Mouse (Mus musculus) heart, embryonic 14.5 days (tissue): ENCODE measurements around the gene Ttc27. TPM values are rescaled to one million over a fixed set of nuclear protein-coding genes. Genes with fewer than 3 reads are reported as not detected.

Experiments
- ATAC-seq: fragments of 200-750 bp; cut with Nextera tagmentation; 2 replicates; pipeline ENCODE4 v1.8.0; 2017; ENCODE audit warnings: low read depth, moderate TSS enrichment; ENCODE audit not compliant: insufficient number of reproducible peaks, insufficient read depth, low FRiP score
- H3K27ac ChIP-seq, 2 experiments: fragments of 200-500 bp in 1 of 2; fragments of 300-500 bp in 1 of 2; sonication (generic) in 1 of 2; replicated peaks in 1 of 2; 2 replicates each; pipeline ENCODE4 v1.5.1; 2012 to 2014; ENCODE audit warnings: low read depth in 2 of 2, low read length in 2 of 2, control low read depth in 1 of 2, mild to moderate bottlenecking in 1 of 2, mixed read lengths in 1 of 2; ENCODE audit not compliant: control insufficient read depth in 1 of 2, insufficient read depth in 1 of 2
- H3K27me3 ChIP-seq: fragments of 300-500 bp; sonication (generic); 2 replicates; pipeline ENCODE4 v1.6.1; 2014; ENCODE audit warnings: mild to moderate bottlenecking, low read length, control low read depth; ENCODE audit not compliant: control insufficient read depth, insufficient read depth
- H3K36me3 ChIP-seq: fragments of 300-500 bp; sonication (generic); 2 replicates; pipeline ENCODE4 v1.6.1; 2014; ENCODE audit warnings: mild to moderate bottlenecking, control low read depth, low read length, mixed read lengths; ENCODE audit not compliant: control insufficient read depth, insufficient read depth
- H3K4me1 ChIP-seq, 2 experiments: fragments of 200-500 bp in 1 of 2; fragments of 300-500 bp in 1 of 2; sonication (generic) in 1 of 2; 2 replicates each; pipeline ENCODE4 v1.6.1; 2012 to 2014; ENCODE audit warnings: low read length in 2 of 2, control low read depth in 1 of 2, mixed read lengths in 1 of 2; ENCODE audit not compliant: control insufficient read depth in 2 of 2, insufficient read depth in 2 of 2
- H3K4me2 ChIP-seq: fragments of 300-500 bp; sonication (generic); 2 replicates; pipeline ENCODE4 v1.6.1; 2014; ENCODE audit warnings: mild to moderate bottlenecking, low read length
- H3K4me3 ChIP-seq, 2 experiments: fragments of 200-500 bp in 1 of 2; fragments of 300-500 bp in 1 of 2; sonication (generic) in 1 of 2; 2 replicates each; pipeline ENCODE4 v1.5.1; 2012 to 2014; ENCODE audit warnings: low read length in 2 of 2, mild to moderate bottlenecking in 2 of 2, control low read depth in 1 of 2, low read depth in 1 of 2, moderate library complexity in 1 of 2; ENCODE audit not compliant: control insufficient read depth in 1 of 2, insufficient read depth in 1 of 2
- H3K9ac ChIP-seq: fragments of 300-500 bp; sonication (generic); 2 replicates; pipeline ENCODE4 v1.6.1; 2014; ENCODE audit warnings: mild to moderate bottlenecking, low read length
- H3K9me3 ChIP-seq: fragments of 300-500 bp; sonication (generic); 2 replicates; pipeline ENCODE4 v1.6.1; 2016; ENCODE audit warnings: low read length, control low read depth; ENCODE audit not compliant: control insufficient read depth
- WGBS: fragments of 180-500 bp; shearing (Covaris S2); extraction: QIAGEN DNeasy Blood & Tissue Kit; methylation state at CpG from one replicate; pipeline ENCODE4 v1.1.7; 2014; 5-methylcytosine and 5-hydroxymethylcytosine counted together
- polyA plus RNA-seq: library from polyadenylated mRNA; unstranded; fragments of >200 nt; fragmentation: Nextera tagmentation; extraction: Ambion mirVana; gene quantifications from 2 replicates; pipeline ENCODE4 v1.2.1, GENCODE M21; 2014

Ttc27 gene
- polyA plus RNA-seq, 1 experiment from 2014 or later, result 15.3 TPM

- H3K4me3 ChIP-seq, result no peak overlapping the region
- WGBS, result 62% methylated on average over 7 of the region's 7 CpGs
- no peak for ATAC-seq
- no peak overlapping the region for H3K4me2 ChIP-seq
- no peaks in the 10 kb centered on the region for H3K27me3 ChIP-seq
- no peaks in the 10 kb centered on the region for H3K36me3 ChIP-seq
- no peaks in the 10 kb centered on the region for H3K9me3 ChIP-seq
- H3K9ac ChIP-seq, result no peak overlapping the region
- peaks cover 2 to 6% of the 10 kb centered on the region in 2 experiments; a peak in 1 of 4 replicates for H3K4me1 ChIP-seq
- no peak overlapping the region for H3K27ac ChIP-seq
Observed at GRCm38 (mm10) chr17:74887039-74887438, 169.5 kb downstream of the Ttc27 start.

- Histone ChIP-seq H3K27ac (no peak overlapping the region), H3K4me1 (peaks cover 2 to 5% of the 10 kb centered on the region in 2 experiments; a peak in 1 of 4 replicates), H3K9ac (no peak overlapping the region), H3K36me3 (no peaks in the 10 kb centered on the region), H3K4me3 (no peak overlapping the region), H3K9me3 (no peaks in the 10 kb centered on the region), H3K4me2 (no peak overlapping the region), H3K27me3 (no peaks in the 10 kb centered on the region)
- 78% methylated on average over 11 of the region's 11 CpGs for WGBS
- no peak for ATAC-seq
Observed at GRCm38 (mm10) chr17:74888836-74889534, 171.5 kb downstream of the Ttc27 start.

GRCm38 (mm10) chr17:74889535-74890117 is 172.1 kb downstream of the Ttc27 start:
- no peak overlapping the region for H3K9ac ChIP-seq
- H3K4me2 ChIP-seq, result no peak overlapping the region
- no peak overlapping the region for H3K27ac ChIP-seq
- WGBS, result 92% methylated on average over 11 of the region's 11 CpGs
- H3K27me3 ChIP-seq, result no peaks in the 10 kb centered on the region
- no peaks in the 10 kb centered on the region for H3K9me3 ChIP-seq
- H3K4me3 ChIP-seq, result no peak overlapping the region
- ATAC-seq, result no peak
- peaks cover 0 to 2% of the 10 kb centered on the region in 2 experiments; a peak in 1 of 4 replicates for H3K4me1 ChIP-seq
- H3K36me3 ChIP-seq, result no peaks in the 10 kb centered on the region

- ATAC-seq, result no peak
Observed at GRCm38 (mm10) chr17:74902453-74902852, 184.9 kb downstream of the Ttc27 start.

GRCm38 (mm10) chr17:74903411-74904331 is 186.1 kb downstream of the Ttc27 start:
- peak; percentile 56 for ATAC-seq
- no peak overlapping the region for H3K4me3 ChIP-seq
- H3K9me3 ChIP-seq, result peaks cover 5% of the 10 kb centered on the region
- H3K4me1 ChIP-seq, result peaks cover 11 to 18% of the 10 kb centered on the region in 2 experiments; a peak in 3 of 4 replicates
- H3K4me2 ChIP-seq, result peak overlapping the region; percentile 7; the same call in 1 of the 2 replicates
- WGBS, result 44% methylated on average over 16 of the region's 16 CpGs
- H3K9ac ChIP-seq, result no peak overlapping the region
- peak overlapping the region; percentile 49 to 73 for H3K27ac ChIP-seq
- H3K36me3 ChIP-seq, result no peaks in the 10 kb centered on the region
- no peaks in the 10 kb centered on the region for H3K27me3 ChIP-seq

More at GRCm38 (mm10) chr17:74902453-74902852, 184.9 kb downstream of the Ttc27 start:
- Histone ChIP-seq H3K4me3 (no peak overlapping the region), H3K4me2 (no peak overlapping the region), H3K9me3 (peaks cover 5% of the 10 kb centered on the region), H3K36me3 (no peaks in the 10 kb centered on the region), H3K27me3 (no peaks in the 10 kb centered on the region), H3K9ac (no peak overlapping the region), H3K4me1 (peaks cover 11 to 18% of the 10 kb centered on the region in 2 experiments; a peak in 3 of 4 replicates), H3K27ac (no peak overlapping the region)
- 91% methylated on average over 7 of the region's 7 CpGs for WGBS

GRCm38 (mm10) chr17:74904332-74904687 is 186.8 kb downstream of the Ttc27 start:
- H3K4me2 ChIP-seq, result no peak overlapping the region
- WGBS, result 40% methylated on average over 1 of the region's 1 CpGs
- H3K9ac ChIP-seq, result no peak overlapping the region
- H3K36me3 ChIP-seq, result no peaks in the 10 kb centered on the region
- H3K27me3 ChIP-seq, result no peaks in the 10 kb centered on the region
- peaks cover 5% of the 10 kb centered on the region for H3K9me3 ChIP-seq
- ATAC-seq, result no peak
- H3K4me1 ChIP-seq, result peaks cover 11 to 18% of the 10 kb centered on the region in 2 experiments; a peak in 3 of 4 replicates
- no peak overlapping the region for H3K4me3 ChIP-seq
- H3K27ac ChIP-seq, result peak overlapping the region; percentile 49 to 73

GRCm38 (mm10) chr17:74904956-74905355 is 187.4 kb downstream of the Ttc27 start:
- no peak overlapping the region for H3K27ac ChIP-seq
- 95% methylated on average over 3 of the region's 3 CpGs for WGBS

More at GRCm38 (mm10) chr17:74904956-74905355, 187.4 kb downstream of the Ttc27 start:
- H3K27me3 ChIP-seq, result no peaks in the 10 kb centered on the region
- no peak overlapping the region for H3K9ac ChIP-seq
- H3K4me1 ChIP-seq, result peaks cover 11 to 18% of the 10 kb centered on the region in 2 experiments; a peak in 3 of 4 replicates
- no peaks in the 10 kb centered on the region for H3K36me3 ChIP-seq
- no peak overlapping the region for H3K4me3 ChIP-seq
- H3K4me2 ChIP-seq, result no peak overlapping the region
- H3K9me3 ChIP-seq, result peaks cover 5% of the 10 kb centered on the region
- ATAC-seq, result no peak
